Mouse (Mus musculus) cerebellum, adult 2 months (tissue): ENCODE measurements around the gene Rpl36a-ps1.

Experiments used
- CTCF ChIP-seq: fragments of 200-500 bp; IDR thresholded peaks from 2 replicates; pipeline ENCODE4 v1.5.1; 2011; ENCODE audit warnings: low read depth, mild to moderate bottlenecking, control low read depth, low read length, moderate library complexity, borderline replicate concordance; ENCODE audit not compliant: insufficient read depth
- POLR2A ChIP-seq: fragments of 200-500 bp; IDR thresholded peaks from 2 replicates; pipeline ENCODE4 v1.6.1; 2011; ENCODE audit warnings: low read length, control low read depth, borderline replicate concordance; ENCODE audit not compliant: insufficient read depth

DNA sequence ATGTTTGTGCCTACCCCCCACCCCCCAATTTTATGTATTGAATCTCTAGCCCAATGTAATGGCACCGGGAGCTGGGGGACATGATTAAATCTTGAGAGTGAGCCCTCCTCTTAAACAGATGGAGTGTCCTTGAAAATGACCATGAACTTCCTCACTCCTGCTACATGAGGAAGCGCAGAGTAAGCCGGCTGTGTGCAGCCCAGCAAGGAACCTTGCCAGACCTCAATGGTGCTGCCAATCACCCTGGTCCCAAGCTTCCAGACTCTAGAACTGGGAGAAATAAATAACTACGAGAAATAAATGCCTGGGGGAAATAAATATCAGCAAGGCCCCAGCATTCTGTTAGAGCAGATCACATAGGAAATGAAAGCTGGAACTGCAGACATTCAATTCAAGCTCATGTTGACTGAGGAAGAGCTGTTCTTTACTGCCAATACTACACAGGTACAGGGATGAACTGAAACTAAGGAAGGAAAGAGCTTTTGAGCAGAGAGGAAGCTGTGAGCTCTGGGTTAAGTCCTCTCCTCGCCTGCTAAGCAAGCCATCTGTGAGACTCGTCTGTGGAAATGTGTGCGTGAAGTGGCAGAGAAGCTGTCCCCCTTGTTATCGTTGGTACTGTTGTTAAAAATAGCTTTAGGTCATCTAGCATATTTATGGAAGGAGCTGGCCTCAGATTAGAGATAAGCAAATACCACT, 16.3 kb upstream of the Rpl36a-ps1 start:
- TF ChIP-seq POLR2A: no peak
- no peak for TF ChIP-seq CTCF
